Mouse (Mus musculus) myocyte (in vitro differentiated cells): ENCODE data around the gene Nupr1l. TPM values are rescaled to one million over a fixed set of nuclear protein-coding genes. Genes with fewer than 3 reads are reported as not detected.
A peak's percentile ranks its signal among the peaks of the same experiment; 100 is the strongest.
"Not testable (repeated sequence)": the region's sequence is repeated elsewhere in the genome, so short reads cannot be mapped to it uniquely, and the experiment has no call there.

Experiments used
- H3K27me3 ChIP-seq: one replicate; pipeline ENCODE4 v1.6.1; 2011; ENCODE audit not compliant: control insufficient read depth, insufficient read depth, insufficient read length
- H3K36me3 ChIP-seq: one replicate; pipeline ENCODE4 v1.6.1; 2011; ENCODE audit not compliant: control insufficient read depth, insufficient read depth
- H3K4me2 ChIP-seq: one replicate; pipeline ENCODE4 v1.6.1; 2011; ENCODE audit warnings: low read depth, control low read depth
- H3K4me3 ChIP-seq: one replicate; pipeline ENCODE4 v1.5.1; 2011; ENCODE audit warnings: mild to moderate bottlenecking, control low read depth, moderate library complexity
- H3K79me2 ChIP-seq: one replicate; pipeline ENCODE4 v1.6.1; 2011; ENCODE audit not compliant: control insufficient read depth, insufficient read depth
- H3ac ChIP-seq: one replicate; pipeline ENCODE4 v1.6.1; 2011; ENCODE audit not compliant: control insufficient read depth, insufficient read length
- CEBPB ChIP-seq: IDR thresholded peaks from 2 replicates; pipeline ENCODE4 v1.6.1; 2011; ENCODE audit warnings: mild to moderate bottlenecking, moderate library complexity; ENCODE audit not compliant: poor library complexity, insufficient read depth, severe bottlenecking
- E2F4 ChIP-seq: IDR thresholded peaks from one replicate; pipeline ENCODE4 v1.6.1; 2011; ENCODE audit warnings: mild to moderate bottlenecking, control low read depth, moderate library complexity; ENCODE audit not compliant: insufficient read depth
- MAX ChIP-seq: IDR thresholded peaks from one replicate; pipeline ENCODE4 v1.6.1; 2011; ENCODE audit warnings: low read depth, mild to moderate bottlenecking, control low read depth
- MYOD1 ChIP-seq, 3 experiments: IDR thresholded peaks; one replicate each; pipeline ENCODE4 v1.6.1; 2011; ENCODE audit warnings: control low read depth in 2 of 3, low read depth in 2 of 3, mild to moderate bottlenecking in 2 of 3, moderate library complexity in 1 of 3; ENCODE audit not compliant: insufficient read length in 2 of 3, control insufficient read depth in 1 of 3
- MYOG ChIP-seq, 3 experiments: IDR thresholded peaks; one replicate each; pipeline ENCODE4 v1.6.1; 2011; ENCODE audit warnings: control low read depth in 2 of 3, low read depth in 2 of 3, mild to moderate bottlenecking in 2 of 3; ENCODE audit not compliant: insufficient read length in 2 of 3, control insufficient read depth in 1 of 3, insufficient read depth in 1 of 3
- POLR2A ChIP-seq: IDR thresholded peaks from one replicate; pipeline ENCODE4 v1.6.1; 2011; ENCODE audit warnings: low read depth, mild to moderate bottlenecking, control low read depth, moderate library complexity; ENCODE audit not compliant: insufficient read length
- POLR2AphosphoS2 ChIP-seq: IDR thresholded peaks from one replicate; pipeline ENCODE4 v1.6.1; 2011; ENCODE audit warnings: low read depth, control low read depth; ENCODE audit not compliant: insufficient read length
- REST ChIP-seq: IDR thresholded peaks from one replicate; pipeline ENCODE4 v1.6.1; 2011; ENCODE audit warnings: mild to moderate bottlenecking, control low read depth, moderate library complexity; ENCODE audit not compliant: insufficient read depth, insufficient read length
- SRF ChIP-seq: IDR thresholded peaks from one replicate; pipeline ENCODE4 v1.6.1; 2011; ENCODE audit warnings: low read depth; ENCODE audit not compliant: control insufficient read depth, insufficient read length
- TCF12 ChIP-seq: IDR thresholded peaks from one replicate; pipeline ENCODE4 v1.6.1; 2011; ENCODE audit warnings: mild to moderate bottlenecking, control low read depth; ENCODE audit not compliant: poor library complexity, insufficient read depth, severe bottlenecking
- TCF3 ChIP-seq: IDR thresholded peaks from one replicate; pipeline ENCODE4 v1.6.1; 2011; ENCODE audit warnings: low read depth, control low read depth; ENCODE audit not compliant: insufficient read length
- USF1 ChIP-seq: IDR thresholded peaks from one replicate; pipeline ENCODE4 v1.6.1; 2011; ENCODE audit warnings: low read depth, mild to moderate bottlenecking, control low read depth, moderate library complexity
- polyA plus RNA-seq: library from polyadenylated mRNA; unstranded; fragments of >200 nt; fragmentation: generic; extraction: Trizol; gene quantifications from one replicate; pipeline ENCODE4 v1.2.1, GENCODE M21; 2012; ENCODE audit warnings: missing spikeins

The Nupr1l gene
- polyA plus RNA-seq, 1 experiment, result 1.1 TPM

- Histone ChIP-seq H3ac (no peak within 1 kb of the TSS), H3K36me3 (no peaks in the 10 kb centered on the region), H3K27me3 (peaks cover 5% of the 10 kb centered on the region), H3K4me2 (peak within 1 kb of the TSS; percentile 95), H3K79me2 (no peaks in the 10 kb centered on the region), H3K4me3 (peak within 1 kb of the TSS; percentile 35)
- no peak for TF ChIP-seq MAX
- TF ChIP-seq POLR2A, result peak; percentile 48
Observed at GRCm38 (mm10) chr5:129895198-129896088, 12.9 kb upstream of the Nupr1l start, which contains the start of gene Zbed5. Gene Zbed5 (plus strand): TSS chr5:129895723.

GRCm38 (mm10) chr5:129898449-129898848 is 9.9 kb upstream of the Nupr1l start, which contains the start of gene Phkg1:
Gene Phkg1 (minus strand): TSS chr5:129898549.
- no peaks in the 10 kb centered on the region for H3K27me3 ChIP-seq
- no peaks in the 10 kb centered on the region for H3K36me3 ChIP-seq
- H3K79me2 ChIP-seq, result no peaks in the 10 kb centered on the region
- H3ac ChIP-seq, result no peak within 1 kb of the TSS
- no peak for TF ChIP-seq POLR2A
- TF ChIP-seq CEBPB, result no peak
- TF ChIP-seq TCF3, result no peak
- TF ChIP-seq MYOD1 (IDR thresholded peaks at IDR 0.05; ENCODE audit: control insufficient read depth in 1 of 3, insufficient read length in 2 of 3, low read depth in 2 of 3), result no peak
- no peak for TF ChIP-seq E2F4
- TF ChIP-seq TCF12, result no peak
- no peak for TF ChIP-seq MAX
- no peak for TF ChIP-seq REST
- no peak for TF ChIP-seq POLR2AphosphoS2
- no peak for TF ChIP-seq MYOG (IDR thresholded peaks at IDR 0.05; ENCODE audit: control insufficient read depth in 1 of 3, insufficient read depth in 1 of 3, insufficient read length in 2 of 3, low read depth in 2 of 3)
- TF ChIP-seq USF1, result no peak
- TF ChIP-seq SRF, result no peak
- H3K4me3 ChIP-seq, result no peak within 1 kb of the TSS
- no peak within 1 kb of the TSS for H3K4me2 ChIP-seq

- Histone ChIP-seq H3K79me2 (no peaks in the 10 kb centered on the region), H3K4me3 (peak overlapping the region; percentile 30), H3K27me3 (no peaks in the 10 kb centered on the region), H3K36me3 (no peaks in the 10 kb centered on the region), H3K4me2 (peak overlapping the region; percentile 99), H3ac (no peak overlapping the region)
- no peak for TF ChIP-seq TCF12
- no peak for TF ChIP-seq POLR2AphosphoS2
- no peak for TF ChIP-seq MAX
- TF ChIP-seq TCF3, result no peak
- no peak for TF ChIP-seq REST
- no peak for TF ChIP-seq POLR2A
- no peak for TF ChIP-seq CEBPB
- TF ChIP-seq MYOG (IDR thresholded peaks at IDR 0.05; ENCODE audit: control insufficient read depth in 1 of 3, insufficient read depth in 1 of 3, insufficient read length in 2 of 3, low read depth in 2 of 3), result no peak
- no peak for TF ChIP-seq E2F4
- no peak for TF ChIP-seq SRF
- TF ChIP-seq MYOD1 (IDR thresholded peaks at IDR 0.05; ENCODE audit: control insufficient read depth in 1 of 3, insufficient read length in 2 of 3, low read depth in 2 of 3), result no peak
- no peak for TF ChIP-seq USF1
Observed at GRCm38 (mm10) chr5:129907775-129908174, 565 bp upstream of the Nupr1l start.

GRCm38 (mm10) chr5:129909147-129909546 is 807 bp downstream of the Nupr1l start:
- Histone ChIP-seq H3K36me3 (no peaks in the 10 kb centered on the region), H3K79me2 (no peaks in the 10 kb centered on the region), H3K27me3 (no peaks in the 10 kb centered on the region), H3K4me2 (peak overlapping the region; percentile 99), H3K4me3 (peak overlapping the region; percentile 30), H3ac (peak overlapping the region; percentile 46)
- TF ChIP-seq CEBPB (no peak), TCF3 (no peak), MYOD1 (IDR thresholded peaks at IDR 0.05; ENCODE audit: control insufficient read depth in 1 of 3, insufficient read length in 2 of 3, low read depth in 2 of 3) (no peak), E2F4 (no peak), POLR2AphosphoS2 (no peak), USF1 (no peak), POLR2A (no peak), MYOG (IDR thresholded peaks at IDR 0.05; ENCODE audit: control insufficient read depth in 1 of 3, insufficient read depth in 1 of 3, insufficient read length in 2 of 3, low read depth in 2 of 3) (no peak), SRF (no peak), REST (no peak), MAX (no peak), TCF12 (no peak)

GRCm38 (mm10) chr5:129909591-129909990 is 1.3 kb downstream of the Nupr1l start:
- H3K27me3 ChIP-seq, result no peaks in the 10 kb centered on the region
- no peak overlapping the region for H3ac ChIP-seq
- H3K4me3 ChIP-seq, result no peak overlapping the region
- H3K36me3 ChIP-seq, result no peaks in the 10 kb centered on the region
- no peak overlapping the region for H3K4me2 ChIP-seq
- TF ChIP-seq TCF3 (no peak), POLR2A (no peak), MAX (no peak), TCF12 (no peak)
- H3K79me2 ChIP-seq, result no peaks in the 10 kb centered on the region

GRCm38 (mm10) chr5:129914024-129914423 is 5.7 kb downstream of the Nupr1l start:
- H3ac ChIP-seq, result no peak overlapping the region
- no peak overlapping the region for H3K4me3 ChIP-seq
- no peaks in the 10 kb centered on the region for H3K79me2 ChIP-seq
- no peaks in the 10 kb centered on the region for H3K36me3 ChIP-seq
- H3K27me3 ChIP-seq, result no peaks in the 10 kb centered on the region
- TF ChIP-seq SRF (no peak), E2F4 (no peak), MYOD1 (IDR thresholded peaks at IDR 0.05; ENCODE audit: control insufficient read depth in 1 of 3, insufficient read length in 2 of 3, low read depth in 2 of 3) (no peak)
- no peak overlapping the region for H3K4me2 ChIP-seq

GRCm38 (mm10) chr5:129915491-129915890 is 7.2 kb downstream of the Nupr1l start:
- H3K79me2 ChIP-seq, H3K4me2 ChIP-seq, H3ac ChIP-seq, H3K27me3 ChIP-seq, H3K4me3 ChIP-seq, H3K36me3 ChIP-seq: not testable (repeated sequence)
